Mouse (Mus musculus) lung, adult 2 months (tissue): Measurements from ENCODE around the gene Rhod.

Experiments used
- CTCF ChIP-seq: fragments of 200-500 bp; IDR thresholded peaks from 2 replicates; pipeline ENCODE4 v1.5.1; 2011; ENCODE audit warnings: mild to moderate bottlenecking, low read length, control low read depth; ENCODE audit not compliant: insufficient read depth
- POLR2A ChIP-seq: fragments of 200-500 bp; IDR thresholded peaks from 2 replicates; pipeline ENCODE4 v1.6.1; 2011; ENCODE audit warnings: low read depth, mild to moderate bottlenecking, control low read depth, low read length, borderline replicate concordance; ENCODE audit errors: extremely low read depth

- no peak for TF ChIP-seq POLR2A
- TF ChIP-seq CTCF: no peak
Measured at GRCm38 (mm10) chr19:4446661-4447420, 7.6 kb upstream of the Rhod start.
